Mouse (Mus musculus): ENCODE measurements at regions not wholly inside any gene's neighbourhood (a gene's known extent, or its start where the extent isn't known, plus 50 kb on each side); places are given as distances from the start of the nearest gene placed in this dataset.

- TF ChIP-seq CTCF (IDR thresholded peaks at IDR 0.05; ENCODE audit: low read depth, low read length), result no peak
- TF ChIP-seq POLR2A (IDR thresholded peaks at IDR 0.05; ENCODE audit: extremely low read depth, insufficient read depth, low read length), result no peak
Measured at GRCm38 (mm10) chr7:69396868-69397267, 647.8 kb upstream of the Arrdc4 start.
